Comparison of ENCODE assay signal across 13 mouse cellular contexts in genomic region chr11:47167376-47167775, GRCm38 (mm10).
DNase-seq lines count a peak whose midpoint lies in the region.
"Had no signal": no experiment of that assay in that cellular context is flagged by ENCODE, and none has a peak within 500 bp of the region (broad histone marks: within the 10 kb centered on the region; RNA-seq: fewer than 3 reads in every experiment).

No protein-coding gene starts in this region.

- intact Hi-C loops in left cerebral cortex, postnatal 4 days (cut with DNase I), result no loop called here

- peak; percentile 21 to 29 for DNase-seq in cerebellum, postnatal 10 days
- DNase-seq in cerebellum, adult 9-11 months, result no peak
- DNase-seq in left cerebral cortex, adult 11 months (ENCODE audit: low spot score), result peak; percentile 4
- no peak for DNase-seq in left cerebral cortex, postnatal 4 days
- peak; percentile 70 to 89 for DNase-seq in layer of hippocampus, adult 18-20 months (ENCODE audit: low spot score in 2 of 2)
- DNase-seq in right cerebral cortex, postnatal 25 days, result peak; percentile 16
- DNase-seq in lung, postnatal 10 days, result no peak
- DNase-seq in kidney, adult 9 months, result no peak
- DNase-seq: adrenal gland, postnatal 14 days; gastrocnemius, postnatal 14 days; heart, postnatal 4 days; kidney, adult 8-10 months; lung, postnatal 14 days had no signal

Comparison
In these comparisons a context has a peak if more than half of its experiments do, and no peak if none do; other contexts are left out.
1. DNase-seq: peak in cerebellum, postnatal 10 days (2 of 2), left cerebral cortex, adult 11 months (single experiment), layer of hippocampus, adult 18-20 months (2 of 2) and right cerebral cortex, postnatal 25 days (single experiment); none in cerebellum, adult 9-11 months (single experiment), left cerebral cortex, postnatal 4 days (single experiment), lung, postnatal 10 days (single experiment) and kidney, adult 9 months (single experiment).